Mouse (Mus musculus) limb, embryonic 11.5 days (tissue): Measurements from ENCODE around the gene Cbwd1. TPM values are rescaled to one million over a fixed set of nuclear protein-coding genes. Genes with fewer than 3 reads are reported as not detected.

Experiments used
- ATAC-seq: fragments of 200-750 bp; cut with Nextera tagmentation; 2 replicates; pipeline ENCODE4 v1.8.0; 2017; ENCODE audit warnings: low read depth; ENCODE audit not compliant: insufficient number of reproducible peaks, low FRiP score, low TSS enrichment
- DNase-seq: peaks from one replicate; pipeline ENCODE4 v3.0.0-alpha.2; 2015; ENCODE audit warnings: low spot score
- H3K27ac ChIP-seq: fragments of 300-500 bp; sonication (generic); replicated peaks from 2 replicates; pipeline ENCODE4 v1.5.1; 2014; ENCODE audit warnings: low read depth, mild to moderate bottlenecking, low read length
- H3K27me3 ChIP-seq: fragments of 300-500 bp; sonication (generic); 2 replicates; pipeline ENCODE4 v1.6.1; 2014; ENCODE audit warnings: mild to moderate bottlenecking, low read length, mixed read lengths; ENCODE audit not compliant: control insufficient read depth, insufficient read depth
- H3K36me3 ChIP-seq: fragments of 300-500 bp; sonication (generic); 2 replicates; pipeline ENCODE4 v1.6.1; 2014; ENCODE audit warnings: mild to moderate bottlenecking, low read length, moderate library complexity, mixed read lengths; ENCODE audit not compliant: control insufficient read depth, insufficient read depth
- H3K4me1 ChIP-seq: fragments of 300-500 bp; sonication (generic); 2 replicates; pipeline ENCODE4 v1.6.1; 2014; ENCODE audit warnings: low read length, mixed read lengths; ENCODE audit not compliant: control insufficient read depth, insufficient read depth
- H3K4me2 ChIP-seq: fragments of 300-500 bp; sonication (generic); 2 replicates; pipeline ENCODE4 v1.6.1; 2014; ENCODE audit warnings: low read depth, mild to moderate bottlenecking, moderate library complexity; ENCODE audit not compliant: severe bottlenecking
- H3K4me3 ChIP-seq: fragments of 300-500 bp; sonication (generic); 2 replicates; pipeline ENCODE4 v1.5.1; 2014; ENCODE audit warnings: low read depth, low read length
- H3K9ac ChIP-seq: fragments of 300-500 bp; sonication (generic); 2 replicates; pipeline ENCODE4 v1.6.1; 2014; ENCODE audit warnings: mild to moderate bottlenecking, low read length
- H3K9me3 ChIP-seq: fragments of 300-500 bp; sonication (generic); 2 replicates; pipeline ENCODE4 v1.6.1; 2016; ENCODE audit warnings: low read length; ENCODE audit not compliant: control insufficient read depth
- WGBS: fragments of 180-500 bp; shearing (Covaris S2); extraction: QIAGEN DNeasy Blood & Tissue Kit; methylation state at CpG from one replicate; pipeline ENCODE4 v1.1.7; 2014; 5-methylcytosine and 5-hydroxymethylcytosine counted together
- polyA plus RNA-seq: library from polyadenylated mRNA; unstranded; fragments of >200 nt; fragmentation: Nextera tagmentation; extraction: Ambion mirVana; gene quantifications from 2 replicates; pipeline ENCODE4 v1.2.1, GENCODE M21; 2014

Gene Cbwd1
- polyA plus RNA-seq: 21.0 and 22.9 TPM in 2 replicates

GRCm38 (mm10) chr19:24961172-24961962, at the start of gene Cbwd1:
TSS of gene Cbwd1 (minus strand) at chr19:24961610.
- ATAC-seq (peak; percentile 100), DNase-seq (peak; percentile 100)
- no peaks in the 10 kb centered on the region for H3K4me1 ChIP-seq
- no peaks in the 10 kb centered on the region for H3K9me3 ChIP-seq
- H3K36me3 ChIP-seq: no peaks in the 10 kb centered on the region
- H3K27me3 ChIP-seq: no peaks in the 10 kb centered on the region
- H3K27ac ChIP-seq: no peak within 1 kb of the TSS
- under 1% methylated on average over 36 of the region's 36 CpGs for WGBS
- peak within 1 kb of the TSS; percentile 75 for H3K4me3 ChIP-seq
- H3K9ac ChIP-seq: peak within 1 kb of the TSS; percentile 76
- peak within 1 kb of the TSS; percentile 54 for H3K4me2 ChIP-seq

- H3K4me1 ChIP-seq: no peaks in the 10 kb centered on the region
- H3K27me3 ChIP-seq: no peaks in the 10 kb centered on the region
- no peak overlapping the region for H3K4me3 ChIP-seq
- no peak for DNase-seq
- ATAC-seq: no peak
- 90% methylated on average over 2 of the region's 2 CpGs for WGBS
- no peaks in the 10 kb centered on the region for H3K9me3 ChIP-seq
- H3K9ac ChIP-seq: no peak overlapping the region
- no peak overlapping the region for H3K4me2 ChIP-seq
- H3K27ac ChIP-seq: no peak overlapping the region
- no peaks in the 10 kb centered on the region for H3K36me3 ChIP-seq
Measured at GRCm38 (mm10) chr19:25008509-25008908, 47.1 kb upstream of the Cbwd1 start.

- Histone ChIP-seq H3K9me3 (no peaks in the 10 kb centered on the region), H3K4me2 (no peak overlapping the region), H3K4me3 (no peak overlapping the region), H3K9ac (no peak overlapping the region), H3K27ac (no peak overlapping the region), H3K4me1 (no peaks in the 10 kb centered on the region), H3K27me3 (no peaks in the 10 kb centered on the region; the same call in 1 of the 2 replicates), H3K36me3 (no peaks in the 10 kb centered on the region)
- 92% methylated on average over 1 of the region's 1 CpGs for WGBS
- ATAC-seq (no peak), DNase-seq (no peak)
Measured at GRCm38 (mm10) chr19:25006686-25007085, 45.3 kb upstream of the Cbwd1 start.

GRCm38 (mm10) chr19:25003810-25004209, 42.4 kb upstream of the Cbwd1 start:
- WGBS: 82% methylated on average over 4 of the region's 4 CpGs
- Histone ChIP-seq H3K9ac (no peak overlapping the region), H3K27ac (no peak overlapping the region), H3K4me2 (no peak overlapping the region), H3K4me3 (no peak overlapping the region), H3K27me3 (peaks cover 26% of the 10 kb centered on the region), H3K36me3 (no peaks in the 10 kb centered on the region), H3K4me1 (no peaks in the 10 kb centered on the region), H3K9me3 (no peaks in the 10 kb centered on the region)
- ATAC-seq (no peak), DNase-seq (no peak)

- 74% methylated on average over 3 of the region's 3 CpGs for WGBS
- Histone ChIP-seq H3K4me2 (no peak overlapping the region), H3K4me3 (no peak overlapping the region), H3K9ac (no peak overlapping the region), H3K4me1 (no peaks in the 10 kb centered on the region), H3K36me3 (no peaks in the 10 kb centered on the region), H3K9me3 (no peaks in the 10 kb centered on the region), H3K27me3 (peaks cover 30% of the 10 kb centered on the region), H3K27ac (no peak overlapping the region)
- DNase-seq (no peak), ATAC-seq (no peak)
Measured at GRCm38 (mm10) chr19:25002828-25003227, 41.4 kb upstream of the Cbwd1 start.

- Histone ChIP-seq H3K4me2 (no peak overlapping the region), H3K4me1 (no peaks in the 10 kb centered on the region), H3K36me3 (no peaks in the 10 kb centered on the region), H3K4me3 (no peak overlapping the region), H3K9ac (no peak overlapping the region), H3K27ac (no peak overlapping the region), H3K27me3 (peaks cover 34% of the 10 kb centered on the region), H3K9me3 (no peaks in the 10 kb centered on the region)
- DNase-seq (no peak), ATAC-seq (no peak)
- WGBS: 86% methylated on average over 6 of the region's 6 CpGs
Measured at GRCm38 (mm10) chr19:25002032-25002431, 40.6 kb upstream of the Cbwd1 start.

GRCm38 (mm10) chr19:25000153-25000552, 38.7 kb upstream of the Cbwd1 start:
- 30% methylated on average over 9 of the region's 9 CpGs for WGBS
- no peaks in the 10 kb centered on the region for H3K36me3 ChIP-seq
- DNase-seq: peak; percentile 30
- H3K27ac ChIP-seq: no peak overlapping the region
- peak overlapping the region; percentile 58; the same call in 1 of the 2 replicates for H3K4me3 ChIP-seq
- H3K9me3 ChIP-seq: no peaks in the 10 kb centered on the region
- peak overlapping the region; percentile 97; the same call in 1 of the 2 replicates for H3K4me2 ChIP-seq
- peaks cover 34% of the 10 kb centered on the region for H3K27me3 ChIP-seq
- H3K4me1 ChIP-seq: no peaks in the 10 kb centered on the region
- ATAC-seq: no peak
- no peak overlapping the region for H3K9ac ChIP-seq

- peaks cover 34% of the 10 kb centered on the region for H3K27me3 ChIP-seq
- no peak for ATAC-seq
Measured at GRCm38 (mm10) chr19:24999201-24999886, 37.9 kb upstream of the Cbwd1 start, which contains the start of gene Dock8. TSS of gene Dock8 (plus strand) at chr19:24999534.

More at GRCm38 (mm10) chr19:24999201-24999886, 37.9 kb upstream of the Cbwd1 start, which contains the start of gene Dock8:
- Histone ChIP-seq H3K4me1 (no peaks in the 10 kb centered on the region), H3K9me3 (no peaks in the 10 kb centered on the region), H3K9ac (peak within 1 kb of the TSS; percentile 60), H3K4me2 (peak within 1 kb of the TSS; percentile 97), H3K27ac (no peak within 1 kb of the TSS), H3K4me3 (peak within 1 kb of the TSS; percentile 58), H3K36me3 (no peaks in the 10 kb centered on the region)
- under 1% methylated on average over 89 of the region's 109 CpGs for WGBS
- peak; percentile 60 for DNase-seq
